Mouse (Mus musculus) small intestine, adult 2 months (tissue): ENCODE data around the gene Ssx2ip. TPM values are rescaled to one million over a fixed set of nuclear protein-coding genes. Genes with fewer than 3 reads are reported as not detected.

ENCODE experiments used
- H3K27ac ChIP-seq: fragments of 200-500 bp; 2 replicates; pipeline ENCODE4 v1.5.1; 2012; ENCODE audit warnings: low read depth, low read length, control low read depth, inconsistent platforms; ENCODE audit not compliant: insufficient read depth
- H3K27me3 ChIP-seq: fragments of 200-500 bp; 2 replicates; pipeline ENCODE4 v1.6.1; 2012; ENCODE audit warnings: mild to moderate bottlenecking, moderate library complexity, low read length, inconsistent platforms; ENCODE audit not compliant: control insufficient read depth, insufficient read depth
- H3K36me3 ChIP-seq: fragments of 200-500 bp; 2 replicates; pipeline ENCODE4 v1.6.1; 2012; ENCODE audit warnings: mild to moderate bottlenecking, low read length, control low read depth, inconsistent platforms; ENCODE audit not compliant: control insufficient read depth, insufficient read depth
- H3K4me1 ChIP-seq: fragments of 200-500 bp; 2 replicates; pipeline ENCODE4 v1.6.1; 2012; ENCODE audit warnings: low read length, inconsistent platforms, mixed read lengths; ENCODE audit not compliant: control insufficient read depth, insufficient read depth, insufficient read length
- H3K4me3 ChIP-seq: fragments of 200-500 bp; 2 replicates; pipeline ENCODE4 v1.5.1; 2012; ENCODE audit warnings: low read depth, mild to moderate bottlenecking, control low read depth, inconsistent platforms, low read length, moderate library complexity
- CTCF ChIP-seq: fragments of 200-500 bp; IDR thresholded peaks from 2 replicates; pipeline ENCODE4 v1.5.1; 2012; ENCODE audit warnings: low read depth, mild to moderate bottlenecking, control low read depth, inconsistent platforms, low read length, moderate library complexity, mixed read lengths; ENCODE audit not compliant: insufficient replicate concordance, insufficient read length; ENCODE audit errors: extremely low read depth
- POLR2A ChIP-seq: fragments of 200-500 bp; IDR thresholded peaks from 2 replicates; pipeline ENCODE4 v1.6.1; 2012; ENCODE audit warnings: low read depth, mild to moderate bottlenecking, control low read depth, inconsistent platforms, low read length, moderate library complexity
- WGBS: fragments of 180-500 bp; shearing (Covaris S2); methylation state at CpG from one replicate; pipeline ENCODE4 v1.1.7; 2018; 5-methylcytosine and 5-hydroxymethylcytosine counted together
- polyA plus RNA-seq: library from polyadenylated mRNA; depleted of rRNA; stranded (reverse); fragments of >200 nt; gene quantifications from 2 replicates; pipeline ENCODE4 v1.2.3, GENCODE M21; 2012

The Ssx2ip gene
- polyA plus RNA-seq, 1 experiment = 9.6 TPM

DNA sequence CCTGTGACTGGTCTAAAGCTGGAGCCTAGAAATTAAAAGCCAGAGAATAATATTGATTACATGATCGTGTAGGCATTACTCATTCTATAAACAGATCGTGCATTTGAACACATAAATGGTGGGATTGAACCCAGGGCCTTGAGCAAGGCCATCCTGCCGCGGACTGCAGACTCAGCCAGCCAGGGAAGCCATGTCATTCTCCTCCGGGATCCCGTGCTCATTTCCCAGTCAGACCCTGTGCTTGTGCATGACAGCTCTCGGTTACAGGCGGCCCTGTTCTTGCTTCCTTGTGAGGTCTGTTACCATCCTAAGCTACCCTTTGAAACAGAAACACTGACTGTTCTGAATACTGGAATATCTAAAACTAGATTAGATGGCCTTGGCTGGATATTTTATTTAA, 30.2 kb downstream of the Ssx2ip start:
- H3K4me3 ChIP-seq = no peak overlapping the region
- no peak overlapping the region for H3K27ac ChIP-seq
- peaks cover 58% of the 10 kb centered on the region for H3K36me3 ChIP-seq
- no peaks in the 10 kb centered on the region for H3K27me3 ChIP-seq
- WGBS = 89% methylated on average over 8 of the region's 8 CpGs
- no peak for TF ChIP-seq POLR2A
- TF ChIP-seq CTCF = no peak
- H3K4me1 ChIP-seq = no peaks in the 10 kb centered on the region

DNA sequence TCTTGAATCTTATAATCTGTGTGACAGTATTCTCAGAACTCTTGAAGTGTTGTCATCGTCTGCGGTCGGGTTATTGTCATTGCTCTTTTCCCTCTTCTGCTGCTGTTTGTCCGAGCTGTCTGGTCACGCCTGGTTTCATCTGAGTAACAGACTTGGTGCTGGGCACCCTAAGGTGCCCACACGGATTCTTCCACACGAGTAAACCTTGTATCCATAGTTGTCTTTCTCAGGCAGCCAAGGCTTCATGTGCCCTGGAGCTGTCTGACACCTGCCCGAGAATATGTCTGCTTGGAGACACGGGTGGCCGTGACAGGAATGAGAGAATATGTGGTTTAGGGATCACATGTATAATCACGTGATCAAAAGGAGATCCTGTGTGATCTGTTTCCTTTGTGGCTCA, 31.1 kb downstream of the Ssx2ip start:
- 92% methylated on average over 11 of the region's 11 CpGs for WGBS
- no peak overlapping the region for H3K4me3 ChIP-seq
- H3K4me1 ChIP-seq = no peaks in the 10 kb centered on the region
- no peak for TF ChIP-seq CTCF
- TF ChIP-seq POLR2A = no peak
- peaks cover 63% of the 10 kb centered on the region for H3K36me3 ChIP-seq
- H3K27me3 ChIP-seq = no peaks in the 10 kb centered on the region
- H3K27ac ChIP-seq = no peak overlapping the region

DNA sequence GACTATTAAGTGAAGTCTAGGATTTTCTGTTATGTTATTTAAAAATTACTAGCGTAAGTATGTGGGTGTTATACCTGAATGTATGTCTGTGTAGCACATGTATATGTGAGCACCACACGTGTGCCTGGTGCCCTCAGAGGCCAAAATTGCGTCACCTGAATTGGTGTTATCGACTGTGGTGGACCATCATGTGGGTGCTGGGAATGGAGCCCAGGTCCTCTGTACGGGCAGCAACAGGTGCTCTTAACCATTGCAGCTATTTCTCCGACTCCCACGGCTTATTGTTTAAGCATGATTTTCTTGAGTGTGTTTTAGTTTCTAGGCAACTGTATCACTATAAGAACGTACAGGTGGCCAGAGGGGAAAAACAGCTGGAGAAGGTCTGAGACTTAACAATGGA, 31.7 kb downstream of the Ssx2ip start:
- Histone ChIP-seq H3K27me3 (no peaks in the 10 kb centered on the region), H3K4me3 (no peak overlapping the region), H3K27ac (no peak overlapping the region), H3K4me1 (no peaks in the 10 kb centered on the region), H3K36me3 (peaks cover 60% of the 10 kb centered on the region)
- WGBS = 89% methylated on average over 8 of the region's 8 CpGs
- TF ChIP-seq POLR2A = no peak
- no peak for TF ChIP-seq CTCF

DNA sequence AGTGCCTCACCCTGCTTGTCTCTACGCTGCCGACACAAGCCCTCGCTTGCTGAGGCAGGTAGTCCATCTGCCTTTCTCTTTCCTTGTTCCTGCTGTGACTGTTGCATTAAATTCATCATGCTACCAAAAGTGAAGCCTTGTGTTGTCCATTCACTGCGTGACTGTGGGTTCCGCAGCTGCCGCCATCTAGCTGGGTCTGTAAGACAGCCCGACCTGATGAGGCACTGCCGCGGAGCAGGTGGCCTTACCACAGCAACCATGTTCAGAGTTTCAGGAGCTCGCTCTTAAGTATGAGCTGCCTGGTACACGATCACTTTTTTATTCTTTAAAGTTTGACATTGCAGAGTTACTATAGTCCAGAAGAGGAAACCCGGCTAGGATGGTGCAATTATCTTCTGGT, 35.6 kb downstream of the Ssx2ip start:
- Histone ChIP-seq H3K36me3 (peaks cover 42% of the 10 kb centered on the region), H3K27ac (no peak overlapping the region), H3K4me1 (no peaks in the 10 kb centered on the region), H3K27me3 (no peaks in the 10 kb centered on the region), H3K4me3 (no peak overlapping the region)
- 90% methylated on average over 12 of the region's 12 CpGs for WGBS
- TF ChIP-seq POLR2A (no peak), CTCF (no peak)

DNA sequence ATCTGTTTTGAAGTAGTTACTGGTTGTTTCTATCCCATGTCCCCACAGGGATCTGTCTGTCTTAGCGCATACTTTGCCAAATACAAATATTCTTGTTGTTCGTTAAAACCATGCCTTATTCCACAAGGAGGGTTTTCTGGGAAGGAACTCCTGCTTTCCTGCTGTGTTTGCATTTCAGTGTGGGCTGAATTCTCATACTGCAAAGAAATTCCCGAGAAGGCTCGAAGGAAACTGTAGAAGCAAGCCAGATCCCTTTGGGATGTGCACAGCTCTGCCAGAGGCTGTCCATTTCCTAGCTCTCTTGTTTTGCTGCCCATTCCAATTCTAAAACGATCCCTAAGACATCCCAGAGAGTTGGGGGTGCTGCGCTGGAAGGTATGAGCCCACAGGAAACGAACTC, 36.0 kb downstream of the Ssx2ip start:
- H3K4me3 ChIP-seq = no peak overlapping the region
- H3K4me1 ChIP-seq = no peaks in the 10 kb centered on the region
- 87% methylated on average over 7 of the region's 7 CpGs for WGBS
- H3K27ac ChIP-seq = no peak overlapping the region
- peaks cover 40% of the 10 kb centered on the region for H3K36me3 ChIP-seq
- TF ChIP-seq CTCF (no peak), POLR2A (no peak)
- no peaks in the 10 kb centered on the region for H3K27me3 ChIP-seq

DNA sequence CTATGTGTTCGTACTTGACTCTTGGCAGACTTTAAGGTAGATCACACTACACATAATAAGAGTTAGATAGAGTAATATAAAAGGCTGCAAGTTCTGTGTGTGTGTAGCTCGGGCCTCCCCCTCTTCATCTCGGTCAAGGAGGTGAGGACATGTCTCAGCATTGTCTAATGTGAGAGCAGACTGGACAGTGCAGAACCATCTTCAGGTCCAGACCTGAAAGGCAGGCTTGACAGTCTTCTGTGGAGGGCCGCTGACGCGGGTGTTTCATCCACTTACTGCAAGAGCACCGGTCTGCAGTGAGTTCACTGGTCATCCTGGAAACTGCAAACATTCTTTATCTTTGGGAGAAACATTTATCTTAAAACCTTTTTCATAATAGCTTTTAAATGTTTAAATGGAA, 38.0 kb downstream of the Ssx2ip start:
- H3K27ac ChIP-seq = no peak overlapping the region
- H3K4me1 ChIP-seq = no peaks in the 10 kb centered on the region
- no peak overlapping the region for H3K4me3 ChIP-seq
- no peaks in the 10 kb centered on the region for H3K27me3 ChIP-seq
- 88% methylated on average over 7 of the region's 7 CpGs for WGBS
- peaks cover 24% of the 10 kb centered on the region for H3K36me3 ChIP-seq
- TF ChIP-seq POLR2A (no peak), CTCF (no peak)

DNA sequence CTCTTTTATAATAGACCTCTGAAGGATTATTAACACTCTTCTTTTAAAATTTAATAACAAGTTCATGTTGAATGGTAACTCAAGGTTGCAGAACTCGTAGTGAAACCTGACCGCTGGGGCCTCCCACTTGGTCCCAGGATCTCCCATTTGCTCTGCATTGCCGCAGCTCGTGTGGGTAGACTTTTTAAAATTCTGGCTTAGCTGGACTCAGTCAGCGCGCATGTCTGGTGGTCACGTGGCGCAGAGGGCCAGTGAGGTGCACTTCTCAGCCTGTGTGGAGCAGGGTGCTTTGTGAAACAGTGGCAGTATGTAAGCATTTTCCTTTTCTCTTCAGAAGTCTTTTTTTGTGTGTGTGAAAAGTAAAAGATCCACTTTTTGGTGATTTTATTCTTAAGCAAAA, 38.5 kb downstream of the Ssx2ip start:
- TF ChIP-seq POLR2A = no peak
- no peak for TF ChIP-seq CTCF
- WGBS = 95% methylated on average over 8 of the region's 8 CpGs
- Histone ChIP-seq H3K27me3 (no peaks in the 10 kb centered on the region), H3K4me1 (no peaks in the 10 kb centered on the region), H3K36me3 (peaks cover 24% of the 10 kb centered on the region), H3K4me3 (no peak overlapping the region), H3K27ac (no peak overlapping the region)

DNA sequence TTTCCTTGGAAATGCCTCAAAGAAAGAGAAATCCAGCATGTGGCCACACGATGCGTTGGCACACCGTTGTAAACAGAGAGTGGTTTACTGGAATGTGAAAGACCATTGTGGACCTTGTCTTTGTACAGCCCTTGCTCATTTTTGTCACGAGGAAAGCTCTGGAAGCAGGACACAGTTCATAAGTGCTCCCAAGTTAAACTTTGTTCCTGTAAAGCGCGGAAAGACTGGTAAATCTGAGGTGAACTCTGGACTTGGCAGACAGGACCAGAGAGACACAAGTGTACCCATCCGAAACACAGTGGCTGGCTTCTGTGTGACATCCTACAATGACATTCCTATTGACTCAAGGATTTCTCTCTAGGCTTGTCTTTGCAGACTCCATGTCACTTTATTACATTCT, 38.9 kb downstream of the Ssx2ip start:
- Histone ChIP-seq H3K27me3 (no peaks in the 10 kb centered on the region), H3K27ac (no peak overlapping the region), H3K4me1 (no peaks in the 10 kb centered on the region), H3K4me3 (no peak overlapping the region), H3K36me3 (peaks cover 21% of the 10 kb centered on the region)
- 62% methylated on average over 7 of the region's 7 CpGs for WGBS
- TF ChIP-seq CTCF = no peak
- TF ChIP-seq POLR2A = no peak
